Mouse (Mus musculus) midbrain, postnatal 0 days (tissue): Measurements from ENCODE around the gene Olfr671. TPM values are rescaled to one million over a fixed set of nuclear protein-coding genes. Genes with fewer than 3 reads are reported as not detected.

ENCODE experiments used
- ATAC-seq: fragments of 200-750 bp; cut with Nextera tagmentation; 2 replicates; pipeline ENCODE4 v1.8.0; 2017; ENCODE audit warnings: moderate number of reproducible peaks, mild to moderate bottlenecking, moderate TSS enrichment, moderate library complexity; ENCODE audit not compliant: low FRiP score
- DNase-seq: peaks from one replicate; pipeline ENCODE4 v3.0.0-alpha.2; 2015; ENCODE audit warnings: low spot score
- H3K27ac ChIP-seq: fragments of 300-500 bp; sonication (generic); 2 replicates; pipeline ENCODE4 v1.5.1; 2014; ENCODE audit warnings: low read depth, mild to moderate bottlenecking, low read length, mixed read lengths
- H3K27me3 ChIP-seq: fragments of 300-500 bp; sonication (generic); 2 replicates; pipeline ENCODE4 v1.6.1; 2014; ENCODE audit warnings: low read length, control low read depth, mixed read lengths; ENCODE audit not compliant: insufficient read depth
- H3K36me3 ChIP-seq: fragments of 300-500 bp; sonication (generic); 2 replicates; pipeline ENCODE4 v1.6.1; 2014; ENCODE audit warnings: low read length, control low read depth, mixed read lengths; ENCODE audit not compliant: insufficient read depth
- H3K4me1 ChIP-seq: fragments of 300-500 bp; sonication (generic); 2 replicates; pipeline ENCODE4 v1.6.1; 2014; ENCODE audit warnings: mild to moderate bottlenecking, control low read depth, antibody characterized with exemption, low read length, mixed read lengths; ENCODE audit not compliant: insufficient read depth
- H3K4me2 ChIP-seq: fragments of 300-500 bp; sonication (generic); 2 replicates; pipeline ENCODE4 v1.6.1; 2014; ENCODE audit warnings: low read depth, mild to moderate bottlenecking, low read length, mixed read lengths; ENCODE audit not compliant: poor library complexity, severe bottlenecking
- H3K4me3 ChIP-seq: fragments of 300-500 bp; sonication (generic); 2 replicates; pipeline ENCODE4 v1.5.1; 2014; ENCODE audit warnings: low read depth, mild to moderate bottlenecking, low read length, moderate library complexity
- H3K9ac ChIP-seq: fragments of 300-500 bp; sonication (generic); replicated peaks from 2 replicates; pipeline ENCODE4 v1.6.1; 2014; ENCODE audit warnings: mild to moderate bottlenecking, low read length, moderate library complexity, mixed read lengths; ENCODE audit not compliant: poor library complexity, severe bottlenecking
- H3K9me3 ChIP-seq: fragments of 300-500 bp; sonication (generic); 2 replicates; pipeline ENCODE4 v1.6.1; 2016; ENCODE audit warnings: low read length, control low read depth
- CTCF ChIP-seq: IDR thresholded peaks from 2 replicates; pipeline ENCODE4 v1.5.1; 2016; ENCODE audit warnings: antibody characterized with exemption, mild to moderate bottlenecking
- WGBS: fragments of 180-500 bp; shearing (Covaris S2); extraction: QIAGEN DNeasy Blood & Tissue Kit; methylation state at CpG from one replicate; pipeline ENCODE4 v1.1.7; 2014; 5-methylcytosine and 5-hydroxymethylcytosine counted together
- polyA plus RNA-seq: library from polyadenylated mRNA; unstranded; fragments of >200 nt; fragmentation: Nextera tagmentation; extraction: Ambion mirVana; gene quantifications from 2 replicates; pipeline ENCODE4 v1.2.1, GENCODE M21; 2015
- total RNA-seq: library from RNA; depleted of rRNA; stranded (reverse); fragments of >200 nt; gene quantifications from 2 replicates; pipeline ENCODE4 v1.2.3, GENCODE M21; 2014; rRNA removed

Gene Olfr671
- total and polyA plus RNA-seq, 2 experiments from 2014 or later: not detected

DNA sequence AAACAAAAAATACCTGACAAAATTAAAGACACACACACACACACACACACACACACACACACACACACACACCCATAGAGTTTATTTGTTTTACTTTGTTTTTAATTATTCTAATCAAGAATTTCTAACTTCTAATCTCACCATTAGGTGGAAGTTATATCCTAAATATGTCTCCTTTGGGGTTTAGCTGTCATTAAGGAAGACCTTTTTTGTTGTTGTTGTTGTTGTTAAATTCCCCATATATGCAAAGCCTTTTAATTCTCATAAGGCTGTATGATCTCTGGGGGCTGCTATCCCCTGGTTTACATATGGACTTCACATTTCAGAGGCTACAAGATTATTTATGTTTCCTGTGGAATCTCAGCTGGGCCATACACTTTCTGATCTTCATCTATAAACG lies 45.0 kb downstream of the Olfr671 start, which contains the start of gene Olfr669:
Olfr669 (plus strand) TSS at position 301 of the 400 bp plus-strand sequence.
- H3K27ac ChIP-seq: no peak within 1 kb of the TSS
- no peaks in the 10 kb centered on the region for H3K9me3 ChIP-seq
- H3K4me2 ChIP-seq: no peak within 1 kb of the TSS
- DNase-seq (no peak), ATAC-seq (no peak)
- no peak for TF ChIP-seq CTCF
- WGBS: 89% methylated on average over 1 of the region's 1 CpGs
- no peaks in the 10 kb centered on the region for H3K4me1 ChIP-seq
- H3K9ac ChIP-seq: no peak within 1 kb of the TSS
- no peaks in the 10 kb centered on the region for H3K36me3 ChIP-seq
- H3K4me3 ChIP-seq: no peak within 1 kb of the TSS
- no peaks in the 10 kb centered on the region for H3K27me3 ChIP-seq

DNA sequence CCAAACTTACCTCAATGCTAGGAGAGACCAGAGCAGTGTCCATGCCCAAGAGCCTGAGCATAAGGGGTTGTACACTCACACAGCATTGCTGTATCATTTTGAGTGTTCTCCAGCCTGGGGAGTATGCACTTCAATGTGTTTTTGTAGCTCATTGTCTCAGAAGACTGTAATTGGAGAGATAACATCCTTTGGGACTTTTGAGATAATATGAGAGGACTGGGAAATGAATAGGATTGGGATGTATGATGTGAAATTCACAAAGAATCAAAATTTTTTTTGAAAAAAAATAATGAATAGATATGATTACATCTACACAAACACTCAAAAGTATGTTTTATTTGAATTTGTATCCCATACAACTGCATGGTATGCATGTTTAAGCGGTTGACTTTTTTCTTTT lies 51.0 kb downstream of the Olfr671 start, which contains the start of gene Olfr668:
Olfr668 (minus strand) TSS at position 101 of the 400 bp plus-strand sequence.
- TF ChIP-seq CTCF: no peak
- H3K4me3 ChIP-seq: no peak within 1 kb of the TSS
- H3K27me3 ChIP-seq: no peaks in the 10 kb centered on the region
- H3K36me3 ChIP-seq: no peaks in the 10 kb centered on the region
- H3K4me1 ChIP-seq: no peaks in the 10 kb centered on the region
- WGBS: 77% methylated on average over 1 of the region's 1 CpGs
- no peak within 1 kb of the TSS for H3K27ac ChIP-seq
- ATAC-seq (no peak), DNase-seq (no peak)
- H3K9me3 ChIP-seq: no peaks in the 10 kb centered on the region
- H3K4me2 ChIP-seq: no peak within 1 kb of the TSS
- H3K9ac ChIP-seq: no peak within 1 kb of the TSS

Other genes starting within 250 kb of the Olfr671 start
- gene Usp17le, start 201.7 kb downstream of the Olfr671 start, total RNA-seq: not detected in 2 replicates
- gene Usp17le, start 201.7 kb downstream of the Olfr671 start, polyA plus RNA-seq: not detected in 2 replicates
- gene Usp17lb, start 136.5 kb downstream of the Olfr671 start, total RNA-seq: not detected in 2 replicates
- gene Usp17lb, start 136.5 kb downstream of the Olfr671 start, polyA plus RNA-seq: not detected in 2 replicates
- not detected in 2 replicates for gene Usp17la, start 122.1 kb downstream of the Olfr671 start, total RNA-seq
- gene Usp17la, start 122.1 kb downstream of the Olfr671 start, polyA plus RNA-seq: not detected in 2 replicates
- not detected in 2 replicates for gene Olfr665, start 101.1 kb downstream of the Olfr671 start, total RNA-seq
- gene Olfr665, start 101.1 kb downstream of the Olfr671 start, polyA plus RNA-seq: not detected in 2 replicates
- gene Olfr666, start 83.2 kb downstream of the Olfr671 start, total RNA-seq: not detected in 2 replicates
- not detected in 2 replicates for gene Olfr666, start 83.2 kb downstream of the Olfr671 start, polyA plus RNA-seq
- not detected in 2 replicates for gene Olfr667, start 57.6 kb downstream of the Olfr671 start, total RNA-seq
- not detected in 2 replicates for gene Olfr667, start 57.6 kb downstream of the Olfr671 start, polyA plus RNA-seq
- not detected in 2 replicates for gene Olfr668, start 51.1 kb downstream of the Olfr671 start, total RNA-seq
- gene Olfr668, start 51.1 kb downstream of the Olfr671 start, polyA plus RNA-seq: not detected in 2 replicates
- not detected in 2 replicates for gene Olfr669, start 44.9 kb downstream of the Olfr671 start, total RNA-seq
- not detected in 2 replicates for gene Olfr669, start 44.9 kb downstream of the Olfr671 start, polyA plus RNA-seq
- gene Olfr670, start 16.5 kb downstream of the Olfr671 start, total RNA-seq: not detected in 2 replicates
- gene Olfr670, start 16.5 kb downstream of the Olfr671 start, polyA plus RNA-seq: not detected in 2 replicates
- not detected in 2 replicates for gene Olfr672, start 22.9 kb upstream of the Olfr671 start, total RNA-seq
- not detected in 2 replicates for gene Olfr672, start 22.9 kb upstream of the Olfr671 start, polyA plus RNA-seq
- gene Olfr675, start 49.3 kb upstream of the Olfr671 start, total RNA-seq: not detected in 2 replicates
- gene Olfr675, start 49.3 kb upstream of the Olfr671 start, polyA plus RNA-seq: not detected in 2 replicates
- not detected in 2 replicates for gene Olfr676, start 53.6 kb upstream of the Olfr671 start, total RNA-seq
- not detected in 2 replicates for gene Olfr676, start 53.6 kb upstream of the Olfr671 start, polyA plus RNA-seq
- not detected in 2 replicates for gene Olfr677, start 72.2 kb upstream of the Olfr671 start, total RNA-seq
- not detected in 2 replicates for gene Olfr677, start 72.2 kb upstream of the Olfr671 start, polyA plus RNA-seq
- gene Olfr678, start 85.3 kb upstream of the Olfr671 start, total RNA-seq: not detected in 2 replicates
- gene Olfr678, start 85.3 kb upstream of the Olfr671 start, polyA plus RNA-seq: not detected in 2 replicates
- not detected in 2 replicates for gene Olfr679, start 102.1 kb upstream of the Olfr671 start, total RNA-seq
- gene Olfr679, start 102.1 kb upstream of the Olfr671 start, polyA plus RNA-seq: not detected in 2 replicates
- gene Olfr680-ps1, start 113.7 kb upstream of the Olfr671 start, total RNA-seq: not detected in 2 replicates
- gene Olfr680-ps1, start 113.7 kb upstream of the Olfr671 start, polyA plus RNA-seq: not detected in 2 replicates
- gene Olfr681, start 137.7 kb upstream of the Olfr671 start, total RNA-seq: not detected in 2 replicates
- not detected in 2 replicates for gene Olfr681, start 137.7 kb upstream of the Olfr671 start, polyA plus RNA-seq
- gene Olfr683, start 167.9 kb upstream of the Olfr671 start, total RNA-seq: not detected in 2 replicates
- gene Olfr683, start 167.9 kb upstream of the Olfr671 start, polyA plus RNA-seq: not detected in 2 replicates
- not detected in 2 replicates for gene Olfr684, start 184.5 kb upstream of the Olfr671 start, total RNA-seq
- not detected in 2 replicates for gene Olfr684, start 184.5 kb upstream of the Olfr671 start, polyA plus RNA-seq
- gene Olfr685, start 206.9 kb upstream of the Olfr671 start, total RNA-seq: not detected in 2 replicates
- not detected in 2 replicates for gene Olfr685, start 206.9 kb upstream of the Olfr671 start, polyA plus RNA-seq
- not detected in 2 replicates for gene Olfr686, start 228.4 kb upstream of the Olfr671 start, total RNA-seq
- not detected in 2 replicates for gene Olfr686, start 228.4 kb upstream of the Olfr671 start, polyA plus RNA-seq